Mouse (Mus musculus): ENCODE measurements around the gene Fam221a. TPM values are rescaled to one million over a fixed set of nuclear protein-coding genes. Genes with fewer than 3 reads are reported as not detected.
"Not testable (repeated sequence)": the region's sequence is repeated elsewhere in the genome, so short reads cannot be mapped to it uniquely, and the experiment has no call there.

Fam221a gene
- polyA plus RNA-seq, 1 experiment from 2014 or later, result 5.4 TPM

DNA sequence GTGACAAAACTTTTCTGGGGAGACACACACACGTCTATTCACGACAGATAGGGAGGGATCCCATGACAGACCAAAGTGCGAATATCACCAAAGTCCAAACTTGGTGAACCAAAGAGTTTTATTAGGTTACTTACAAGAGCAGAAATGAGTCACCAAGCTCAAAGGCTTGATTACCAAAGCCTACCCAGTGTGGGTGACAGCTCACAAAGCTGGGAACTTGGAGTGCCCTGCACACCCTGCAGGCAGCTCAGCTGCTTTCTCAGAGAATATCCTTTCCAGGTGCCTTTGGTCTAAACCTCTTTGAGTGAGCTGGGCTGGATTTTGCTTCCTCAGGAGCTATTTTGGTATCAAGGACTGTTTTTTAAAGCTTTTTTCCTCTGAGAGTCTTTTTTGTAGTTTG, 43.3 kb downstream of the Fam221a start:
- Histone ChIP-seq H3K27me3 (replicated peaks; ENCODE audit: control insufficient read depth, insufficient read depth, low read length) (no peaks in the 10 kb centered on the region), H3K36me3 (ENCODE audit: control insufficient read depth, insufficient read depth, low read length) (no peaks in the 10 kb centered on the region), H3K4me3 (ENCODE audit: low read depth, low read length) (no peak overlapping the region), H3K9me3 (replicated peaks; ENCODE audit: control insufficient read depth, low read length) (no peaks in the 10 kb centered on the region), H3K4me1 (ENCODE audit: control insufficient read depth, insufficient read depth, low read length) (no peaks in the 10 kb centered on the region), H3K4me2 (ENCODE audit: low read length) (no peak overlapping the region), H3K9ac (ENCODE audit: low read length) (no peak overlapping the region), H3K27ac (ENCODE audit: low read depth, low read length) (no peak overlapping the region)
- ATAC-seq (no peak), DNase-seq (ENCODE audit: low spot score) (no peak)
- 86% methylated on average over 3 of the region's 3 CpGs for WGBS

DNA sequence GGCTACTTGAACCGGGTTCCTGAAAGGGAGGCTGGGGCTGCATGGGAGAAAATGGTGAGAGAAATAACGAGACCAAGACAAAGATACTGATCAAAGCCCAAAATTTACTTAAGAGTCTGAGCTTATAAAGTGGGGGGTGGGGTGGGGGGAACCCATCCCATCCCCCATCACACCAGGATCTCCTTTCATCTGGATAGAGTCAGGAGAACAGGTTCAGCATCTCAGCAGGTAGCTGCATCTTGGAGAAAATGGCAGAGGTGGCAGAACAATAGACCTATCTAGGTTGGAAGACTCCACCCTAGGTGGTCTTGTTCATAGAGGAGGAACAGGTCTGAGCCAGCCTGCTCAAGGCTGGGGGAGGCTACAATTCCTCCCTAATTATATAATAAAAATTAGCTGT, 45.4 kb downstream of the Fam221a start:
- DNase-seq (ENCODE audit: low spot score); ATAC-seq: not testable (repeated sequence)
- 42% methylated on average over 2 of the region's 2 CpGs for WGBS

DNA sequence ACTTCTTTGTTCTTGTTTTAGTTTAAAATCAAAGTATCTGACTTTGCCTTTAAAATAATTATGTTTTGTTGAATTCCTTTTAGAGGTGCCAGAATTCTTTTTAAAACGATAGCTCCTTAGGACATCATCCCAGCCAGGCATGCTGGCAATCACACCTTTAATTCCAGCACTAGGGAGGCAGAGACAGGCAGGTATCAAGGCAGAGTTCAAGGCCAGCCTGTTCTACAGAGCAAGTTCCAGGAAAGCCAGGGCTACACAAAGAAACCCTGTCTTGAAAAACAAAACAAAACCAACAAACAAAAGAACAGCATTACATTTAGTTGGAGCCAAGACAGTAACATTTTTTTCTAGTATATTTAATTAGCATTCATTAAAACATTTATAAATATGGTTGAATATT, 48.4 kb downstream of the Fam221a start:
- ATAC-seq (no peak), DNase-seq (ENCODE audit: low spot score) (no peak)
- Histone ChIP-seq H3K27ac (ENCODE audit: low read depth, low read length) (no peak overlapping the region), H3K36me3 (ENCODE audit: control insufficient read depth, insufficient read depth, low read length) (no peaks in the 10 kb centered on the region), H3K4me2 (ENCODE audit: low read length) (no peak overlapping the region), H3K4me1 (ENCODE audit: control insufficient read depth, insufficient read depth, low read length) (no peaks in the 10 kb centered on the region), H3K9me3 (replicated peaks; ENCODE audit: control insufficient read depth, low read length) (no peaks in the 10 kb centered on the region), H3K4me3 (ENCODE audit: low read depth, low read length) (no peak overlapping the region), H3K9ac (ENCODE audit: low read length) (no peak overlapping the region), H3K27me3 (replicated peaks; ENCODE audit: control insufficient read depth, insufficient read depth, low read length) (no peaks in the 10 kb centered on the region)
- WGBS, result 81% methylated on average over 1 of the region's 1 CpGs

More for the DNA sequence above, 45.4 kb downstream of the Fam221a start:
- not testable (repeated sequence) for H3K9ac ChIP-seq (ENCODE audit: low read length); H3K27ac ChIP-seq (ENCODE audit: low read depth, low read length); H3K27me3 ChIP-seq (replicated peaks; ENCODE audit: control insufficient read depth, insufficient read depth, low read length); H3K4me1 ChIP-seq (ENCODE audit: control insufficient read depth, insufficient read depth, low read length); H3K4me2 ChIP-seq (ENCODE audit: low read length); H3K4me3 ChIP-seq (ENCODE audit: low read depth, low read length); H3K36me3 ChIP-seq (ENCODE audit: control insufficient read depth, insufficient read depth, low read length); H3K9me3 ChIP-seq (replicated peaks; ENCODE audit: control insufficient read depth, low read length)

DNA sequence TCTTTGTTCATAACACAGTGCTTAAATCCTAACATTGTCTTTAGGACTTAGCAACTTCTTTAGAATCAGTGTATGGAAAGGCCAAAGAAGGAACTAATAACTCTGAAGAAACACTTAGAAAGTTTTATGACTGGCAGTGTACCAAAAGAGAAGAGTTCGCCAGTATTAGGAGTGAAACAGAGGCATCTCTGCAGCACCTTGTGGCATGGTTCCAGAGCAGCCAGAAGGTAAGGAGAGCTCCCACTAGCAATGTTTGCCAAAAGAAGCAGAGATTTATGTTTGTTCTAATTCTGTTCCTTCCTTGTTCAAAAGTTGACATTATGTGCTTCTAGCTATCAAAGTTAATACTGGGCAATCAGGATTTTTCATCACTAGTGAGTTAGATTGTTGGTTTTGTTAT, 69.8 kb downstream of the Fam221a start:
- H3K36me3 ChIP-seq (ENCODE audit: control insufficient read depth, insufficient read depth, low read length), result no peaks in the 10 kb centered on the region
- no peak overlapping the region for H3K4me3 ChIP-seq (ENCODE audit: low read depth, low read length)
- DNase-seq (ENCODE audit: low spot score) (no peak), ATAC-seq (no peak)
- no peak overlapping the region for H3K9ac ChIP-seq (ENCODE audit: low read length)
- no peak overlapping the region for H3K27ac ChIP-seq (ENCODE audit: low read depth, low read length)
- no peaks in the 10 kb centered on the region for H3K9me3 ChIP-seq (replicated peaks; ENCODE audit: control insufficient read depth, low read length)
- H3K27me3 ChIP-seq (replicated peaks; ENCODE audit: control insufficient read depth, insufficient read depth, low read length), result no peaks in the 10 kb centered on the region
- no peak overlapping the region for H3K4me2 ChIP-seq (ENCODE audit: low read length)
- H3K4me1 ChIP-seq (ENCODE audit: control insufficient read depth, insufficient read depth, low read length), result no peaks in the 10 kb centered on the region
- 88% methylated on average over 1 of the region's 1 CpGs for WGBS

Other genes with a start within 250 kb of the Fam221a start
- 30.6 and 32.9 TPM in 2 replicates for gene Igf2bp3, start 152.8 kb upstream of the Fam221a start, polyA plus RNA-seq (2014; fragmentation: Nextera tagmentation; extraction: Ambion mirVana)
- gene Tra2a, start 103.7 kb upstream of the Fam221a start, polyA plus RNA-seq (2014; fragmentation: Nextera tagmentation; extraction: Ambion mirVana), result 76.3 and 84.1 TPM in 2 replicates
- 10.2 and 12.6 TPM in 2 replicates for gene Ccdc126, start 48.5 kb upstream of the Fam221a start, polyA plus RNA-seq (2014; fragmentation: Nextera tagmentation; extraction: Ambion mirVana)
- gene Stk31, start 27.9 kb downstream of the Fam221a start, polyA plus RNA-seq (2014; fragmentation: Nextera tagmentation; extraction: Ambion mirVana), result not detected in 2 replicates

All from forebrain, embryonic 14.5 days (tissue).